Mouse (Mus musculus): ENCODE measurements around the gene Unc5c.

Unc5c gene

GRCm38 (mm10) chr3:141597974-141598373 is 133.0 kb downstream of the Unc5c start:
- CTCF ChIA-PET, result no interaction called here

GRCm38 (mm10) chr3:141598936-141599335 is 133.9 kb downstream of the Unc5c start:
- CTCF ChIA-PET, result no interaction called here

DNA sequence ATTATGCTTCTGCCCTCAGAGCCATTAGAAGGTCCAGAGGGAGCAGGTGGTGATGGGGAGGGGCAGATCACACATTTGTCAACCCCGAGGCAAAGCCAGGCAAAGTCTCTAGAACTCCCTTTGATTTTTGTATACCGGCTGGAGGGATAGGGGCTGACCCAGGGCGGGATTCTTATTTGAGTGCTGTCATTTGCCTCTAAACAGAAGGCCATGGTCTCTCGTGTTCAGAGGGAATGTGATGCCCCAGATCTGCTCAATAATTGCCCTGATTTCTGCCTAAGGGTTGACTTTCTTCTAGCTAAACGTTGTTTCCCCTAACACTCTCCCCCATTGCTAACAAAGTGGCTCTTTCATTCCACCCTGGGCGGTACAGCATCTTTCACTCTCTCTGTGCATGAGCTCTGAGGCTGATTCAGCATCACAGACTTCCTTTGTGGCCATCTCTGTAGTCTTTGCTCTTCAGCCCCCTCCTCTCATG is 136.1 kb downstream of the Unc5c start:
- CTCF ChIA-PET, result no interaction called here

DNA sequence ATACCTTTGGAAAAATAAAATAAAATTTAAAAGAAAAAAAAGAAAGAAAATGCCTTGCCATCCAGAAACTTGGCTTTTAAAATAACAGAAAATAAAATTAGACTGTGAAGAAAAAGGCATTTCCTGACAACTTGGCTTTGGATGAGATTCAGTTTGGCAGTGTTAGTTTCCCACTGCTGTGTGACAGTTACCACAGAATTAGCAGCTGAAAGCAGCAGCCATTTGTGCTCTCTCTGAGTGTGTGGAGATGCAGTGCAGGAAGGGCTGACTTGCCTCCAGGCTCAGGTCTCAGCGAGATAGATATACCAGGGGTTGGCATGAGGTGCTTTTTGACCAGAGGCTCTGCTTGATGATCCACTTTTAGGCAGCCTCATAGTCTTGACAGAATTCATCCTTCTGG is 151.7 kb downstream of the Unc5c start:
- CTCF ChIA-PET, result no interaction called here

DNA sequence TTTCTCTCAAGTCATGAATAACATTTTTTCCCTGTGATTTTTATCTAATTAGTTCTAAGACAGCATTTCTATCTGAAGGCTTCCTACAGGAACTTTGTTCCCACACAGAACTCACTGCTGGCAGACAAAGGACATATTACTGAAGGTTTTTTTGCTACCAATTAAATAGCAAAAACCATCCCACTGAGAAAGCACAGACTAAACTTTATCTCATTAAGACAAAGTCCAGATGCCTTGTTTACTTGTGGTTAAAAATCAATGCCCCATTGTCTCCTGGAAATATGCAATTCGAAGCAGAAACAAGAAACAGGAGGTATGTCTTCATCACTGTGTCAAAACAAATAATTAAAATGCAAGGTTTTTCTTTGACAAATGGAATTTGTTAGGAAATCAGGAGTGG is 153.7 kb downstream of the Unc5c start:
- CTCF ChIA-PET, result no interaction called here

DNA sequence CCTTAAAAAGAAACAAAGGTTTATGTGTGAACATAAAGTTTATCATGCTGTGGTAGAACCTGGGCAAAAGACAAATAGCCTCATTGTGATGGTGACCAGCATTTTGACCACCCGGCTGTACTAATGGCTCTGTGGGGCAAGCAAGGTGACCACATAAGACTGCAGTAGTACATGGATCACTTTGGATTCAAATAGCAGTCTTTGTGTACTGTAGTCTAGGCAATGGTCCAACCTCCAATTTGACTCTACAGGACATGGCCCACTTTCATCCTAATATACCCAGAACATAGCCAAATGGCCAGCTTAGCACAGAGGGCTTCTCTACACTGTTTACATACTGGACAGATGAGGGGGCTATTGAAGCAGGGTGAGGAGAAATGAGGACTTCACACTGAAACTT is 156.5 kb downstream of the Unc5c start:
- CTCF ChIA-PET, result no interaction called here

DNA sequence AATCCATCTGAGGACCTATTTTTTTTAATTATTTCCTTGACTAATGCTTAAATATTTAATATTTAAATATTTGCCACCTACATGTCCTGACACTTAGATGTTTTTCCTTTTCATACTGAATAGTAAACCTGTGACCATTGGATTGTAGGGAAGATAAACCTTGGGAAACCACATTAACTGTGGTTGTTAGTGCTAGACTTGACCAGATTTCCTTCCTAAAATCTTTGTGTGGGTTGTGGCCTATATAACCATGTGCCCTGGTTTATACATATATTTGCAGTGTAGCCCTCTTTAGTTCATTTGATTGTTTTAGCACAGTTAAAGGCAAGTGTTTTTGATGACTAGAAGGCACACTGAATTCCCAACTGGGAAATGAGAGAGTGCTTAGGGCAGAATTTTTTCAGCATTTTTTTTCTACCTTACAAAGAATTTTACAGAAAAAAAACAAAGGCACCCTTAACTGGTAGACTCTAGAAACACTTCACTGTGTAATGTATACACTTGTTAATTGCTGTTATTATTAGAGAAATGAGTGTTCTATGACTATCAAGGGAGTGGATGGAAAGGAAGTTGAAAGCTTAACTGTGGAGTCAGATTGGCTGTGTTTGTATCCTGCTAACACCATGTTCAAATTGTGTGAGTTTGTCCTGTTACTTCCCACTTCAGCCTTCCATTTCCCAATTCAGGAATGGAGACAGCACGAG is 162.1 kb downstream of the Unc5c start:
- CTCF ChIA-PET, result no interaction called here

DNA sequence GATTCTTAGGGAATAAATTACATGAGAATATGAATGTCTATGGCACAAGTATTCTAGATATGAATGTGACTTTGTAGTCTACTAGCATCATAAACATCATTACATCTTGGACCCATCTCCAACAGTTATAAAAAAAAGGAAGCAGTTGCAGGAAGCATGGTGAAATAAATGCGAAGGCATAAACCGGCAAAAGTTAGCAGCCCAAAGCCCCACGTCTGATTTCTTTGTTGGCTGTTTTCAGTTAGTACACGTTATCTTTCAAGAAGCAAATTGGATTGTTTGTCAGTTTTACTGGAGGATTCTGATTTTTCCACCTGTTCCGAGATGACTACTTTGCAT is 162.6 kb downstream of the Unc5c start:
- CTCF ChIA-PET, result no interaction called here

- CTCF ChIA-PET, result no interaction called here
Observed at GRCm38 (mm10) chr3:141629431-141629830, 164.4 kb downstream of the Unc5c start.

- CTCF ChIA-PET, result no interaction called here
Observed at GRCm38 (mm10) chr3:141637900-141638299, 172.9 kb downstream of the Unc5c start.

GRCm38 (mm10) chr3:141644264-141644663 is 179.2 kb downstream of the Unc5c start:
- CTCF ChIA-PET, result no interaction called here

DNA sequence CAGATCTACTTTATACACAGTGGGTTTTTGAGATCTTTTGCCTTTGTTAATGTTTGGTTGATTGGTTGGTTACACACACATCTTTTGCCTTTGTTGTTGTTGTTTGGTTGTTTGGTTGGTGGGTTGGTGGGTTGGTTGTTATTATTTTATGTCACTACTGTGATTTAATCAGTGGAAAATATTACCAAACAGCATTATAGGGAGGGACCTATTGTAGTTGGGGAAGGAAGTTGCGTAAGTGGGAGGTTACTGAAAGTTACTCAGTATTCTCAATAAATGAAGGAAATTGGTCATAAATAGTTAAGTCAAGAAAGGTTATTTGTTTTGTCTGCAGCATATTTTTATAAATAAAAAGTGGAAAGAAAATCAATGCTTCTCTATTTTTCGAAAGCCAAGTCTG is 181.6 kb downstream of the Unc5c start:
- CTCF ChIA-PET, result no interaction called here

DNA sequence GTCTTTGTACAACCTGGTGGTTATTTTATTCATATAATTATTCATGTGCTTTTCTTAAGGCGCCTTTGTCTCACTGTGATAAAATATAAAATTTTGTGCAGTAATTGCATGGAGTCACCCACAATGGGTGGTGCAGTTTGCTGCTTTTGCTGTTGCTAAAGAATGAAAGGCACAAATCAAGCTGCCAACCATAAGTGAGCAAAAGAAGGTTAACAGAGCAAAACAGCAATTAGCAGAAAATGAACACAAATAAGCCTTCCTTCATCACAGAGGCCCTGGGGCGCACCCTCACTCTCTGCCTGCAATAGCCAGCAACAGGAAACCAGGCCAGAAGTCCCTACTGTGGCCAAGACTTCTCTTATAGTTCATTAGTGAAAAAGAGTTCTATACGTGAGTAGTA is 185.6 kb downstream of the Unc5c start:
- CTCF ChIA-PET, result no interaction called here

DNA sequence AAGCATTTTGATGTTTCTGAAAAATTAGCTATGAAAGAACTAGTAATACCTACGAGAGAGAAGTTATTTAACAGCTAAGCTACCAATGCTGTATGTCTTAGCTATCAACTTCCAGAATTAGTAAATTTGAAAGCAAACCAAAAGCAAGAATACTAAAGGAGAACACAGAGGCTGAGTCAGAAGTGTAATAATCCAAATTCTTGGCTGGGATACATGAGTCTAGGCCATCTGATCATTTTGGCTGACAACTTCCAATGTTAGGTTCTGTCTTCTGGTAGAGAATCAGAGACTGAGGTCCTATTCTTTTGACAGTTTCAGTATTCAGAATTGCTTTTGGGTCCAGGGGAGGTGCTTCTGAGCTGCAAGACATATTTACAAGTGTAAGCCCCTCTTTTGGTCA is 188.9 kb downstream of the Unc5c start:
- CTCF ChIA-PET, result no interaction called here

- CTCF ChIA-PET, result no interaction called here
Observed at GRCm38 (mm10) chr3:141659041-141659789, 194.2 kb downstream of the Unc5c start.

DNA sequence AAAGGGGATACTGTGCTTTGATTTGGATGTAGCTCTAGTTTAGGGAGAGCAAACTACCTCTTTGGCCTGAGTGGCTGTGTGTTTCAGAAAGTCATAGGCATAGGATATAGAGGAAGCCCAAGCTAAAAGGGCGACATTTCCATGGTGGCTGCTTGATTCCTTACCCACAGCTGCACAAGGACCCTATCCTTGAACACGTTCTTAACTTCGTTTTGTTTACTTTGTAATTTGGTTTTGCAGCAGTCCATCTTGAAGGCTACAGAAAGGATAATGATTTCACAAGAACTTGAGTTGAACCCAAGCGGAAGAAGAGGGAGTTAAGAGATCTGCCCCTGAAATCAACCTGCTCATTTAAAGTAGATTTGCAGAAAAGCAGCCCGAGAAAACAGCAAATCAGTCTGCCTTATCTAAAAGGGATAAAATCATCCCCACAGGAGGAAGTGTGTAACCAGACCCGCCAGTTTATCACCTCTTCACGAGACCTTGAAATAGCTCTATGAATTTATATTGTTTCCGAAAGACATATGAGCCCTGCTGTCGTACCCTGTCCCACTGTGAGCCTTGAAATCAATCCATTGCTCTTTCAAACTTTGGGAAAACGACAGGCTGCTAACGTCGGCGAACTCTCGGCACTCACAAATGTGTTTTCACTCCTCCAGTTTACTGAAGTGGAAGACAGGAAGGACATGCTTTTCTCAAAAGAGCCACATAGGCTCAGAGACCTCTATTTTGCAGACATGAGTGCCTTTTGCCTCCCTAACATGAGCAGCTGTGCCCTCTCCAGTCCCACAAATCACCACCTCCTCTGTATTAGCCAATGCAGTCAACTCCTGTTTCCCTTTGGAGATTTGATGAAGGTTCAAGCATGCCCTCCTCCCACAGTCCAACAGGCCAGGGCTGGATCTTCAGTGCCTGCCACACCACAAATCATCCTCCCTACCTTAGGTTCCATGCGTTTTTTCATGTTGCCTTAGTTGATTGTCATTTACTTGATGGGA is 195.3 kb downstream of the Unc5c start:
- CTCF ChIA-PET, result no interaction called here

DNA sequence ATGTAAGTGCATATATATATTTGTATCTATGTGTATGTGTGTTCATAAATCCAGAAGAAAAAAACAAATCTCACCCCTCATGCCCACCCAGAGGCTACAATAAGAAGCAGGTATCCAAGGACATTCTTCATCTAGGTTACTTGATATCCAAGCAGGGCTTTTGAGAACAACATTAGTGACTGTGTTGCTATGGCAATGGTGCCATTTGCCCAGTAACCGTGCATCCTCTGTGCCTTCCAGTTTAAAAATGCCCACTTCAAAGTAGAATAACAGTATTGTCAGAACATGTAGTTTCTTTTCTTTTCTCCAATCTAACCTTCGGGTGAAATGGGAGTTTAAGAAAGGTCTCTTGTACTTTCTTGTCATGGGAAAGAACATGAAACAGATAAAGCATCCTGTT is 224.1 kb downstream of the Unc5c start:
- CTCF ChIA-PET, result no interaction called here

- CTCF ChIA-PET, result no interaction called here
Observed at GRCm38 (mm10) chr3:141690676-141691075, 225.7 kb downstream of the Unc5c start.

DNA sequence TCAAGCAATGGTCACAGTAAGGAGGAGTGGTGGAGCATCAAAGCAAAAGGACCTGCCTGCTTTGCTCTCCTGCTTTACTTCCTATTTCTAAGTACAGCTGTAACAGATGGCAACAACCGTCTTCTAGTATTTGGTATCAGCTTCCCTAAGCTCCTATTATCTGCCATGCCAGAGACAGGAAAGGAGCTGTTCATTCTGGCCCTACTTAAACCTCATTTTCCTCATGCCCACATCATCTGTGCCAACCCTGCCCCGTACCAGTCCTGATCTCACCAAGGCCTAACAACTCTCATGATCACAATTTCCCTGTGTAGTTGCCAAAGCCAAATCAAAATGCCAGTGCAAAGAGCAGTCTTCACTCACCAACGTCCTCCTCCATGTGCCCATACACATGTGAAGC is 226.4 kb downstream of the Unc5c start:
- CTCF ChIA-PET, result no interaction called here

- CTCF ChIA-PET, result no interaction called here
Observed at GRCm38 (mm10) chr3:141691846-141692245, 226.8 kb downstream of the Unc5c start.

- CTCF ChIA-PET, result no interaction called here
Observed at GRCm38 (mm10) chr3:141699177-141699576, 234.2 kb downstream of the Unc5c start.

DNA sequence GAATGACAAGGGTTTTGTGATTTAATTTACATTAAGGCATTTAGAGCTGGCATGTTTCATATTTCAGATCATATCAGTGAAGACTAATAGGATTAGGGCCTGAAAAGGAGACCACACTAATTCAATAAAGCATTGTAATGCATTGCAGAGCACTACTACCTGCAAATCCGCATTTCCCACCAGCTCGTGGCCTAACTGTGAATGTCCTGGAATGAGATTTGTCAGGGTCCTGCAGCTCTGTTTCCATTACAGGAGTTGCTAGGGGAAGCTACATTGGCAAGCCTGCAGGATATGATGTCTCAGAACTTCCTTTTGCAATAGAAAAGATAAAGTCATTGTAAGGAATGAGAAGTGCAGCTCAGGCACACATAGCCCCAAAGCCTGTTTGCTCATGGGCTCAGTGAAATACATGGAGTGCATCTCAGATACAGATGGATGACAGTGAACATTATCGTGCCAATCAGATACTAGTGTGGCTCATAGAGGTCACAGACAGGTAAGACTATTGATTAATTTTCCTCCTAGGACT is 236.4 kb downstream of the Unc5c start:
- CTCF ChIA-PET, result no interaction called here

Measured in spleen, embryonic (tissue).